Mouse (Mus musculus) ES-CJ7 (cell line): ENCODE results near the gene Nop2.

Experiments used
- DNase-seq: peaks from one replicate; pipeline ENCODE4 v3.0.0; 2011; ENCODE audit warnings: low read depth, low spot score

The Nop2 gene

DNA sequence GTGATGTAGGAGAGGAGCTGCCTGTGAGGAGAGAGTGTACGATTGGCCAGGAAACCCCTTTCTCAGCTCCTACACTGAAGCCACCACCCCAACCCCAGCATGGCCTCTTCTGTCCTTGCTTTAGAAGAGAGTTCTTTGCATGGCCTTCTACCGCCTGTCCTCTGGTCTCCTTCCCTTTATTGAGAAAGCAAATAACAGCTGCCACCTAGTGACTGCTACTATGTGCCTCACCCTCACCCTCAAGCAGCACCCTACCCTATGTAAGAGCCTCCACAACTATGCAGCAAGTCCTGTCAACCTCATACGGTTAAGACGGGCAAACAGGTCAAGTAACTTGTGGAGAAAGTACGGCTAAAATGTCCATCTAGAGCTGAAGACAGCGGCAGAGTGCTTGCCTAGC, 38.5 kb downstream of the Nop2 start:
- DNase-seq = no peak

DNA sequence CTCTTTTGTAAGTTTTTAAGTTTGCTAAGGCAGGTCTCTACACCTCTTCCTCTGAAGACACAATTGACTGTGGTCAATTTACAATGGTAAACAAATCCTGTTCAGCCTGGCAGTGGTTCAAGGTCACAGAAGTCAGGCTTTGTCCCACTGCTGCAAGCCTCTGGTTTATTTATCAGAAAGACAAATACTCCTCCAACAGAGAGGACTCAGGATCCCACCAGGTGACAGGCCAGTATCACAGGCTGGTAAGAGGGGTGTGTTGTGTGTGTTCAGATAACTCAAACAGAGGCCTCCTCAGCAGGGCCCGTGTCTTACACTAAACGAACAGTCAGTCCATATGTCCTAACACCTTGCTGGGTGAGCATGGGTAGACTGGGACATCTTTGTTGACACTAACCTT, 40.8 kb downstream of the Nop2 start:
- peak; percentile 91 for DNase-seq

DNA sequence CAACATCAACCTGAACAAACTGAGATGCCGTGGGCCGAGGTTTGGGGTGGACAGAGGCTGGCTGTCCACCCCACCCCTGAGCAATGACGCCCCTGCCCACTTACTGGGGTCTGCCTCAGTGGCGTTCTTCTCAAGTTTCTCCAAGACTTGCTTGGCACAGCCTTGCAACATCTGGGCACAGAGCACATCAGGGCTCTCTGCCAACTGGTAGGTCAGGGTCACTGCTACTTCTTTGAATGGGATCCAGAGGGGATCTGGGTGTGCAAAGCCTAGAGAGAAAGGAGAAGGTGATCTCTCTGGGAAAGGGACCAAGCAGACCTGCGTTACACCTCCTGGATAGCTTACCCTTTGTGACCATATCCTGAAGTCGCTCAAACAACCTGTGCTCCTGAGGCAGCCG, 41.5 kb downstream of the Nop2 start:
- DNase-seq = no peak

DNA sequence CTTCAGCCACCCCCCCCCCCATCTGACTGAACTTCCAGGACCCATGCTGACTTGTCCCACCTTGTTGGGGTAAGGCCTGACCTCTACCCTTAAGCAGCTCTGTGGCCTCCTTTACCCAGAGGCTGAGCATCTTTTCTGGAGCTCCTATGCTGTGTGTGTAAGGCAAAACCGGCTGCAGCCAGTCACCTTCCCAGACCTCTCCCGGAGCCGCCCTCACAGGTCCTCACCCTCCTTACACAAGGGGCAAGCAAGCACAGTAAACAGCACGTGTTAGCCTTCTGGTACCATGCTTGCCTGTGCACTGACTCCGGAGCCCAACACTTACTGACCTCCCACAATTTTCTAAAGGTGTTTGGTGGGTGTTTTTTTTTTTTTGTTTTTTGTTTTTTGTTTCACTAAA, 43.8 kb downstream of the Nop2 start:
- DNase-seq = peak; percentile 76

DNA sequence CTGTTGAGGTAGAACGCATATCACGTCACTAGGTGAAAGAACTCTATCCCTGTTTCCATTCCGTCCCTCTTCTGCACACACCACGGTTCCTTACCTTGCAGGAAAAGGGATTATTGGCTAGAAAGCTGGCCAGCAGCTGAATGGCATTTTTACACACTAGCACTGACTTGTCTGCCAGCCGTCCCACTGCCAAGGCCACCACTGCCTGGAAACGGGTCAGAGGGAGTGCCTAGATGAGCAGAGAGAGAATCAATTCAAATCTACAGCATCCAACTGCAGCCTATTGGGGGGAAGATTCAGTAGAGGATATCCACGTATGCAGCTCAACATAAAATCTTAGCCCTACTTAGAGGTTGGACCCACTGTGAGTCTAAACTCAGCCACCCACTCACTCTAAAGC, 47.9 kb downstream of the Nop2 start:
- DNase-seq = no peak

DNA sequence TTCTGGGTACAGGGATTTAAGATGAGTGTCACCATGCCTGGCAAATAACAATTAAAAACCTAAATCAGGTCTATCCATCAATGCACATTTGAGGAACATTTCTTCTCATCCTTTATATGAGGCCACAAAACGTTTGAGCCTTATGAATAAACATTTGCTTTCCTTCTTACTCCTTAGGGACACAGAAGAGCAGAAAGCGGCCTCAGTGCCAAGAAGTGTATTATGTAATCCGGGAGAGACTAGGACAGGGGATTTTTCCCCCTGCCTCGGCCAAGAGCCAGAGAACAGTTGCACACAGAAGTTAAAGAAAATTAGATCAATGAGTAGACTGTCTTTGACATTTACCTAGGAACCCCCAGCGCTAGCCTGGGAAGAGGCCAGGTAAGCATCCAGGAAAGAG, 50.4 kb downstream of the Nop2 start:
- DNase-seq = no peak

DNA sequence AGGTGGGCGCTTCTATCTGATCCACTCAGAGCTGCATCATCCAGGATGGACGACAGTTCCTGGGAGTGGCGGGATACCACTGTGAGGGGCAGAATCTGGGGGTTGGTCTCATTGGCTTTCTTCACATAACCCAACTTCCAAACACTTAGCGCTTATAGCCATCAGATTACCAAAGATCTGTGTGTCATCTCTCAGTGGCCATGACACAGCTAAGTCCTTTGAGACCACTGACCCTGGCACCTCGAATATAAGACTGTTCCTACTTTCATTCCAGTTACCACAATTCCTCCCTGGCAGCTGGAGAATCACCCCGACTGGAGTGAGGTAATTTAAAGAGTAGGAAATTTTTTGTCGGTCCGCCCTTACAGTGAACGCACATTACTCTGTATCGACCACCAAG, 54.5 kb downstream of the Nop2 start:
- DNase-seq = no peak

DNA sequence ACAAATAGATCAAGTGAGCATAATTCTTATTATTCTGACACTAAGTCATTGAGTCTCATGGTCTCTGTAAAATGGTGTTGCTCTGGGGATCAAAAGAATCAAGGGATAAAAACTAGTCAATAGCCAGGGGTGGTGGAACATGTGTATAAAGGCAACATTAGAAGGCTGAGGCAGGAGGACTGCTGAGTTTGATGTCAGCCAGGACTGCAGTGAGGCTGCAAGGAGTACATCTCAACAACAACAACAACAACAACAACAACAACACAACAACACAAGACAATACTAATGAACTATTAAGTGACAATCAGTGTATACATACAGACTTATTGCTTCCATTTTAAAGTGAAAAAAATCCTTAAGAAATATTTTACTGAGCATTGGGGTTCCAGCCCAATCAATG, 59.1 kb downstream of the Nop2 start:
- no peak for DNase-seq

DNA sequence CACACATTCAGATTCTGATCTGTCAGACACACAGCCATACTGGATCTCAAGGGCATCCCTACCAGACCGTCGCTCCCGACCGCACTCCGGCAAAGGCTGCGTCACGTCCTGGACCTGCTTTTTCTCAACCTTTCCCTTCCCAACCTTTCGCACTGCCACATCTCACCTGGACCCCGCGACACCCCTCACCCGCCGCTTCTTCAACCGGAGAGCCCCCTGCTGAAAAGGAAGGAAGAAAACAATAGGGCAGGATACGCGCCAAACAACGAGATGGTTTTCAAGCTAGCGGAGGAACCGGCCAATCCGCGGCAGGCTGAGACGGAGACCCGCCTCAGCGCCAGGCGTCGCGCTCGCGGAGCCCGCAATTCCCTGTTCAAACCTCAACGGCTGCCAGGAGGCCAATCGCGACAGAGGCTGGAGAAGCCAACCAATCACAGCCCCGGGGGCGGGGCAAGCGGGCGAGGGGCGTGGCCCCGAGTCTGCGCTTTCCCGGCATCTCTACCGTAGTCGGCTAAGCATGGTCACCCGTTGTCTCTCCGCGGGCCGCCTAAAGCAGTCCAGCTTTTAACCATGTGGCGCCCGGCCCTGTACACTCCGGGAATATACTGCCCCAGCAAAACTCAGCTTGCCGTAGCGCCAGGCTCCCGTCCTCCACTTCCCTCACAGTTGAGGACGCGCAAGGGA, 59.8 kb downstream of the Nop2 start, which contains the start of the genes Ncapd2 and Mrpl51:
Gene Ncapd2 (minus strand): TSS at position 370 of the 684 bp plus-strand sequence.
Gene Mrpl51 (plus strand): TSS at position 470 of the 684 bp plus-strand sequence.
- DNase-seq = peak; percentile 99

DNA sequence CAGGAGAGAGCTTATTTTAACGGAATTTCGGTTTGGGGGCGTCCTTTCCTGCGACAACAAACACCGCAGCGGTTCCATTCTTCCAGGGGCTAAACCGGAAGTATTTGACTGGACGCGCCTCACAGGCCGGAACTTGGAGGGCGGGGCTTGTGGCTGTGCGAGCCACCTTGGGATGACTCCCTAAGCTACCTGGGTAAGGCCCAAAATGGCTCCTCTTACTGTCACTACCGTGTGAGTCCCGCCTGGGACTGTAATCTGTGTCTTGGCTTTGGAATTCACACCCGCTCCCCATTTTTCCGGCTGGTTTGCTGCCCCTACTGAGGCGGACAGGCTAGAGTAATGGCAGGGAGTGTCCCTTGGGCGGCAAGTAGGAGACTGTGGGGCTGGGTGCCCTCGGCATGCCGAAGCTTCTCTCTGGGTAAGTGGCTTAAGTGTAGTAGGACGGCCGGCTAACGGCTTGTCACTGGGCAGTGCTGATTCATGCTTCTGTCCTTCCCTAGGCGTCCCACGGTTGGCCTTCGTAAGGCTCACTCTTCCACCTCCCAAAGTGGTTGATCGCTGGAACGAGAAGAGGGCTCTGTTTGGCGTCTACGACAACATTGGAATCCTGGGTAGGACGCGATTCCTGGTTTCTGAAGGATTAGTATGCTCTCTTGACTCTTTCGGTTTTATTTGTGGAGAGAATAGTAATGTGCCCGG, 60.5 kb downstream of the Nop2 start:
- DNase-seq = peak; percentile 98

DNA sequence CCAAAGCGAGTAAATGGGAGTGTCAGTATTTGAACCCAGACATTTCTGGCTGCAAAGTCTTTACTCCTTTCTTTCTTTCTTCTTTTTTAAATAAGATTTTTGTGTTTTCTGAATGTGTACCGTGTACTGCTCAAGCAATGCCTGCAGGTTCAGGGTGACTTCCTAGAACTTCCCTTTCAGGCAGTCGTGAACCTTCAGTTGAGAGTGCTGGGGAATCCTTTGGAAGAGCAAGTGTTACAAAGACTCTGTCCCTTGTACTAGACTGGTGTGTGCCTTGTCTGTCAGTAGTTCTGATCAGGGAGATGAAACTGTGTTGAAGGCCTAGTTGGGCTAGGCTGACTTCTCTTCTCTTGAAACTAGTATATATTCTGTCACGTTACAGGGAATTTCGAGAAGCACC, 61.1 kb downstream of the Nop2 start:
- DNase-seq = no peak

DNA sequence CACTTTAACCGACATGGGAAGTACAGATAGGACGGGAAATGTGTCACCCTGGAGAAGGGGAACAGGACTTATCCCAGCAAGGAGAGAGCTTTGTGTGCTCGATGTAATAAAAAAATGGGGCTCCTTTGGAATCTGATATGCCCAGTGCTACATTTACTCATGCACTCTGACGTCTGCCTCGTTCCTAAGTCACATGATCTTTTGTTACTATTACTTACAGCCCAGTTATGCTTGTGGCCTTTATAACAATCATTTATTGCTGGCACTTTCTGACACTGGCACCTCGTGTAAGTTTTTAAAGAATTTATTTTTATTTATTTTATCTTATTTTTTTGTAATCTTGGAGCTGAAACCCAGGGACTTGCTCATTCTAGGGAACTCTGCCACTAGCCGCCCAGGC, 61.7 kb downstream of the Nop2 start:
- DNase-seq = no peak
